Mouse (Mus musculus): Measurements from ENCODE around the gene Tax1bp3. TPM values are rescaled to one million over a fixed set of nuclear protein-coding genes. Genes with fewer than 3 reads are reported as not detected.

Tax1bp3 gene
- total RNA-seq, 1 experiment from 2014 or later: 69.6 TPM

GRCm38 (mm10) chr11:73230081-73230480 lies 53.2 kb downstream of the Tax1bp3 start:
- no peak for DNase-seq

- DNase-seq: no peak
Observed at GRCm38 (mm10) chr11:73232513-73232912, 55.6 kb downstream of the Tax1bp3 start.

Other genes with a start within 250 kb of the Tax1bp3 start
- gene Atp2a3, start 215.9 kb upstream of the Tax1bp3 start, total RNA-seq (2021): 10.8 and 25.5 TPM in 2 replicates
- 0.98 and 1.2 TPM in 2 replicates for gene P2rx1, start 178.0 kb upstream of the Tax1bp3 start, total RNA-seq (2021)
- gene Camkk1, start 158.1 kb upstream of the Tax1bp3 start, total RNA-seq (2021): 1.3 and 1.5 TPM in 2 replicates
- 9.2 and 10.9 TPM in 2 replicates for gene Ncbp3, start 129.3 kb upstream of the Tax1bp3 start, total RNA-seq (2021)
- 0.30 and 1.7 TPM in 2 replicates for gene Itgae, start 86.5 kb upstream of the Tax1bp3 start, total RNA-seq (2021)
- gene Haspin, start 38.8 kb upstream of the Tax1bp3 start, total RNA-seq (2021): 2.6 and 3.2 TPM in 2 replicates
- 12.7 and 14.2 TPM in 2 replicates for gene P2rx5, start 16.7 kb upstream of the Tax1bp3 start, total RNA-seq (2021)
- gene Emc6, start within 50 bp of the Tax1bp3 start, total RNA-seq (2021): 104 and 115 TPM in 2 replicates
- gene Ctns, start 22.0 kb downstream of the Tax1bp3 start, total RNA-seq (2021): 12.9 and 16.6 TPM in 2 replicates
- 10.3 and 11.8 TPM in 2 replicates for gene Shpk, start 22.4 kb downstream of the Tax1bp3 start, total RNA-seq (2021)
- gene Trpv1, start 57.2 kb downstream of the Tax1bp3 start, total RNA-seq (2021): 0.15 TPM in 1 of 2 replicates, not detected in the other
- 0.15 TPM in 2 replicates for gene Trpv3, start 90.3 kb downstream of the Tax1bp3 start, total RNA-seq (2021)
- 27.6 and 38.0 TPM in 2 replicates for gene Aspa, start 152.5 kb downstream of the Tax1bp3 start, total RNA-seq (2021)
- gene Gm49340, start 152.7 kb downstream of the Tax1bp3 start, total RNA-seq (2021): not detected in 2 replicates
- gene Spata22, start 152.7 kb downstream of the Tax1bp3 start, total RNA-seq (2021): 2.0 and 3.0 TPM in 2 replicates
- gene Olfr20, start 173.7 kb downstream of the Tax1bp3 start, total RNA-seq (2021): not detected in 2 replicates
- not detected in 2 replicates for gene Olfr376, start 194.2 kb downstream of the Tax1bp3 start, total RNA-seq (2021)
- gene Olfr1, start 222.5 kb downstream of the Tax1bp3 start, total RNA-seq (2021): not detected in 2 replicates